In the genomic region with DNA sequence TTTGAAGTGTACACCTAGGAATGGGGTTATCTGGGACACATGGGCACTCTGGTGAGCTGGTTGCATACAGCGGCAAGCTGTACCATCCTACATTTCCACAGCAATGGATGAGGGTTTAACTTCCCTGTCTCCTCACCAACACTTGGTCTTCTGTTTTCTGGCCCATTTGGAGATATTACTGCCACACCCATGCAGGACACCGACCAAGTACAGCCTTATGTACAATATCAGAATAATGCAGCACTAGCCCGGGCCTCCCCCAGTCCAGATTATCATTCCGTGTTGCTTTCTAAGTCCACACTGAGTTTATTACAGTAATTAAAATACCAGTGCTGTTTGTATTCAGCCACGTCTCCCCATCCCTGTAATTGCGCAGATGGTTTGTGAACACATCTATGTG, we compare ENCODE assay signal across 19 mouse cellular contexts. TPM values are rescaled to one million over a fixed set of nuclear protein-coding genes. Genes with fewer than 3 reads are reported as not detected.
DNase-seq lines count a peak whose midpoint lies in the region; ATAC-seq and TF ChIP-seq lines count a peak whose summit lies in the region.
"Had no signal": no experiment of that assay in that cellular context is flagged by ENCODE, and none has a peak within 500 bp of the region (broad histone marks: within the 10 kb centered on the region; RNA-seq: fewer than 3 reads in every experiment).

No protein-coding gene starts in this region.

- peak; percentile 43 for DNase-seq in c-Kit-positive CD71-positive TER-119-positive erythroid progenitor cells, embryonic 14.5 days (ENCODE audit: low spot score)
- no peak for DNase-seq in liver, embryonic 13.5 days
- DNase-seq in liver, postnatal 0 days = no peak
- no peak for DNase-seq in cerebellum, adult 9-10 months
- DNase-seq in cerebellum, postnatal 10 days = no peak
- DNase-seq: adrenal gland, adult 2 months; adrenal gland, postnatal 25 days; cerebellum, adult 11-12 months; cerebellum, adult 9-11 months; embryo, embryonic 11 days; gastrocnemius, postnatal 25 days had no signal

- no peaks in the 10 kb centered on the region for H3K27me3 ChIP-seq in liver, embryonic 13.5 days
- H3K27me3 ChIP-seq in liver, postnatal 0 days (ENCODE audit: insufficient read depth, low read length) = no peaks in the 10 kb centered on the region
- H3K27me3 ChIP-seq in kidney, embryonic 16.5 days (ENCODE audit: insufficient read depth, low read length) = no peaks in the 10 kb centered on the region
- H3K27me3 ChIP-seq: embryonic facial prominence, embryonic 15.5 days; forebrain, embryonic 13.5 days; heart, embryonic 12.5 days; hindbrain, embryonic 15.5 days had no signal

- H3K4me3 ChIP-seq in liver, embryonic 13.5 days (replicated peaks) = no peak overlapping the region
- no peak overlapping the region for H3K4me3 ChIP-seq in liver, postnatal 0 days (ENCODE audit: low read depth, low read length)
- H3K4me3 ChIP-seq in kidney, embryonic 16.5 days (ENCODE audit: low read length) = no peak overlapping the region
- H3K4me3 ChIP-seq: embryonic facial prominence, embryonic 15.5 days; forebrain, embryonic 13.5 days; heart, embryonic 12.5 days; hindbrain, embryonic 15.5 days had no signal

- peak overlapping the region; percentile 39 for H3K4me2 ChIP-seq in liver, embryonic 13.5 days
- 0 out of 2 replicates have a peak overlapping the region, but pooled peaks have one; percentile 24 for H3K4me2 ChIP-seq in liver, postnatal 0 days (ENCODE audit: low read depth, low read length)
- H3K4me2 ChIP-seq in kidney, embryonic 16.5 days (replicated peaks; ENCODE audit: low read depth, low read length) = no peak overlapping the region
- H3K4me2 ChIP-seq: embryonic facial prominence, embryonic 15.5 days; forebrain, embryonic 13.5 days; heart, embryonic 12.5 days; hindbrain, embryonic 15.5 days had no signal

- no peak for TF ChIP-seq EP300 in liver, postnatal 0 days (IDR thresholded peaks at IDR 0.05; ENCODE audit: low read depth)

- no peaks in the 10 kb centered on the region for H3K9me3 ChIP-seq in liver, embryonic 13.5 days (replicated peaks)
- no peaks in the 10 kb centered on the region for H3K9me3 ChIP-seq in liver, postnatal 0 days (ENCODE audit: low read length)
- H3K9me3 ChIP-seq in kidney, embryonic 16.5 days (ENCODE audit: low read length) = no peaks in the 10 kb centered on the region
- H3K9me3 ChIP-seq: embryonic facial prominence, embryonic 15.5 days; forebrain, embryonic 13.5 days; heart, embryonic 12.5 days; hindbrain, embryonic 15.5 days had no signal

- 46% methylated on average over 6 of the region's 6 CpGs for WGBS in liver, embryonic 13.5 days (ENCODE audit: insufficient replicate concordance)
- WGBS in liver, postnatal 0 days (ENCODE audit: insufficient replicate concordance) = 67% methylated on average over 6 of the region's 6 CpGs
- WGBS in kidney, embryonic 16.5 days = 85% methylated on average over 6 of the region's 6 CpGs

- H3K4me1 ChIP-seq in liver, embryonic 13.5 days (replicated peaks) = peaks cover 86% of the 10 kb centered on the region
- H3K4me1 ChIP-seq in liver, postnatal 0 days (ENCODE audit: insufficient read depth) = peaks cover 20% of the 10 kb centered on the region
- peaks cover 2% of the 10 kb centered on the region; the same call in 1 of the 2 replicates for H3K4me1 ChIP-seq in kidney, embryonic 16.5 days (ENCODE audit: insufficient read depth, low read length)

- H3K9ac ChIP-seq in liver, embryonic 13.5 days = peak overlapping the region; percentile 22; the same call in 1 of the 2 replicates
- no peak overlapping the region; the same call in 1 of the 2 replicates for H3K9ac ChIP-seq in liver, postnatal 0 days (replicated peaks)
- no peak overlapping the region for H3K9ac ChIP-seq in kidney, embryonic 16.5 days (replicated peaks; ENCODE audit: low read length)
- H3K9ac ChIP-seq: embryonic facial prominence, embryonic 15.5 days; forebrain, embryonic 13.5 days; heart, embryonic 12.5 days; hindbrain, embryonic 15.5 days had no signal

- peak; percentile 74 for ATAC-seq in erythroid progenitor cell, adult 5-6 weeks (replicated peaks; ENCODE audit: low FRiP score, poor library complexity, severe bottlenecking)
- peak; percentile 84 for ATAC-seq in liver, embryonic 13.5 days (ENCODE audit: low read depth)
- ATAC-seq in liver, postnatal 0 days = no peak
- no peak for ATAC-seq in frontal cortex, adult (ENCODE audit: low TSS enrichment)
- no peak for ATAC-seq in kidney, embryonic 16.5 days (ENCODE audit: low FRiP score, low TSS enrichment)
- ATAC-seq: forebrain, embryonic 13.5 days; intestine, embryonic 16.5 days had no signal

- H3K27ac ChIP-seq in liver, embryonic 13.5 days = peak overlapping the region; percentile 54
- no peak overlapping the region; the same call in 1 of the 2 replicates for H3K27ac ChIP-seq in liver, postnatal 0 days (ENCODE audit: low read depth)
- H3K27ac ChIP-seq in kidney, embryonic 16.5 days (ENCODE audit: low read length) = no peak overlapping the region
- H3K27ac ChIP-seq: embryonic facial prominence, embryonic 15.5 days; forebrain, embryonic 13.5 days; hindbrain, embryonic 15.5 days had no signal

- TF ChIP-seq CTCF in liver, postnatal 0 days (IDR thresholded peaks at IDR 0.05; ENCODE audit: low read depth) = no peak

- 0 out of 2 replicates have a peak, but pooled peaks cover 3% of the 10 kb centered on the region for H3K36me3 ChIP-seq in liver, embryonic 13.5 days
- no peaks in the 10 kb centered on the region; the same call in 1 of the 2 replicates for H3K36me3 ChIP-seq in liver, postnatal 0 days (replicated peaks; ENCODE audit: insufficient read depth, low read length)
- H3K36me3 ChIP-seq in kidney, embryonic 16.5 days (ENCODE audit: insufficient read depth, low read length) = no peaks in the 10 kb centered on the region
- H3K36me3 ChIP-seq: embryonic facial prominence, embryonic 15.5 days; hindbrain, embryonic 15.5 days had no signal

RNA-seq across cellular contexts. Expression of a gene that starts 10.0 kb away (rescaled TPM):
- total RNA-seq in erythroid progenitor cell, adult 5-6 weeks (2015; ENCODE audit: low replicate concordance) = 326 and 449 TPM in 2 replicates
- total RNA-seq in erythroid progenitor cell, adult 5-6 weeks (2017; ENCODE audit: low replicate concordance) = 610 and 678 TPM in 2 replicates
- 44.2 and 44.5 TPM in 2 replicates for polyA plus RNA-seq in liver, embryonic 13.5 days (2015; fragmentation: Nextera tagmentation; extraction: Ambion mirVana)
- 22.8 and 25.8 TPM in 2 replicates for polyA plus RNA-seq in liver, postnatal 0 days (2015; fragmentation: Nextera tagmentation; extraction: Ambion mirVana)
- polyA plus RNA-seq in kidney, embryonic 16.5 days (2015; fragmentation: Nextera tagmentation; extraction: Ambion mirVana) = 27.9 and 30.1 TPM in 2 replicates

RNA-seq across cellular contexts. Expression of a gene that starts 46.2 kb away (rescaled TPM):
- 182 and 187 TPM in 2 replicates for total RNA-seq in erythroid progenitor cell, adult 5-6 weeks (2015; ENCODE audit: low replicate concordance)
- 108 and 119 TPM in 2 replicates for total RNA-seq in erythroid progenitor cell, adult 5-6 weeks (2017; ENCODE audit: low replicate concordance)
- polyA plus RNA-seq in liver, embryonic 13.5 days (2015; fragmentation: Nextera tagmentation; extraction: Ambion mirVana) = 144 and 158 TPM in 2 replicates
- polyA plus RNA-seq in liver, postnatal 0 days (2015; fragmentation: Nextera tagmentation; extraction: Ambion mirVana) = 98.7 and 105 TPM in 2 replicates
- 244 and 281 TPM in 2 replicates for polyA plus RNA-seq in kidney, embryonic 16.5 days (2015; fragmentation: Nextera tagmentation; extraction: Ambion mirVana)

Comparison
In these comparisons a context has a peak if more than half of its experiments do, and no peak if none do; other contexts are left out.
1. ATAC-seq: peak in erythroid progenitor cell, adult 5-6 weeks (single experiment) and liver, embryonic 13.5 days (single experiment); none in liver, postnatal 0 days (single experiment), frontal cortex, adult (single experiment) and kidney, embryonic 16.5 days (single experiment).